Mouse (Mus musculus) kidney, adult 10 weeks (tissue): ENCODE measurements around the gene Tnrc6b. TPM values are rescaled to one million over a fixed set of nuclear protein-coding genes. Genes with fewer than 3 reads are reported as not detected.

Experiments used
- polyA plus RNA-seq: library from polyadenylated mRNA; stranded (reverse); fragments of 350-450 nt; fragmentation: Illumina TruSeq; extraction: RNeasy Lipid Tissue Mini Kit (QIAGEN cat#74804); gene quantifications from one replicate; pipeline ENCODE4 v1.2.3, GENCODE M21; 2014; ENCODE audit warnings: low read depth, low replicate concordance

The Tnrc6b gene
- polyA plus RNA-seq: 14.5 TPM

GRCm38 (mm10) chr15:80710608-80711363, at the start of gene Tnrc6b:
Gene Tnrc6b, plus strand, starts transcription at chr15:80711313.

GRCm38 (mm10) chr15:80671295-80672252, 39.5 kb upstream of the Tnrc6b start, which contains the start of gene Fam83f:
Gene Fam83f, plus strand, starts transcription at chr15:80671847.

GRCm38 (mm10) chr15:80948145-80949135, 237.3 kb downstream of the Tnrc6b start, which contains the start of gene Adsl:
Gene Adsl, plus strand, starts transcription at chr15:80948490.

GRCm38 (mm10) chr15:80977620-80978334, 266.7 kb downstream of the Tnrc6b start, which contains the start of gene Sgsm3:
Gene Sgsm3, plus strand, starts transcription at chr15:80977765.

Other genes starting within 250 kb of the Tnrc6b start
- gene Enthd1, start 146.2 kb upstream of the Tnrc6b start, polyA plus RNA-seq: not detected
- gene Grap2, start 138.7 kb upstream of the Tnrc6b start, polyA plus RNA-seq: 0.28 TPM
- gene Fam83f, start 39.5 kb upstream of the Tnrc6b start, polyA plus RNA-seq: 0.24 TPM
- 7.0 TPM for gene Adsl, start 237.2 kb downstream of the Tnrc6b start, polyA plus RNA-seq